Mouse (Mus musculus) E14TG2a.4 (cell line): ENCODE results near the gene Kif11.

Experiments
- H3K27me3 ChIP-seq: 2 replicates; pipeline ENCODE4 v1.6.1; 2014; ENCODE audit warnings: low read length, control low read depth; ENCODE audit not compliant: insufficient read depth
- H3K36me3 ChIP-seq: 2 replicates; pipeline ENCODE4 v1.6.1; 2014; ENCODE audit warnings: low read length, control low read depth; ENCODE audit not compliant: insufficient read depth
- H3K4me1 ChIP-seq: replicated peaks from 2 replicates; pipeline ENCODE4 v1.6.1; 2014; ENCODE audit warnings: low read depth, low read length, control low read depth
- H3K4me3 ChIP-seq: replicated peaks from 2 replicates; pipeline ENCODE4 v1.5.1; 2014; ENCODE audit warnings: mild to moderate bottlenecking, low read length
- H3K9me3 ChIP-seq: 2 replicates; pipeline ENCODE4 v1.6.1; 2014; ENCODE audit warnings: low read length, control low read depth
- CTCF ChIP-seq: conservative IDR thresholded peaks from 2 replicates; pipeline ENCODE4 v1.5.1; 2014; ENCODE audit warnings: low read length
- NANOG ChIP-seq: IDR thresholded peaks from 2 replicates; pipeline ENCODE4 v1.6.1; 2014; ENCODE audit warnings: borderline replicate concordance, low read length, mixed read lengths
- POU5F1 ChIP-seq: IDR thresholded peaks from 2 replicates; pipeline ENCODE4 v1.6.1; 2014; ENCODE audit warnings: low read length, borderline replicate concordance

Kif11 gene

DNA sequence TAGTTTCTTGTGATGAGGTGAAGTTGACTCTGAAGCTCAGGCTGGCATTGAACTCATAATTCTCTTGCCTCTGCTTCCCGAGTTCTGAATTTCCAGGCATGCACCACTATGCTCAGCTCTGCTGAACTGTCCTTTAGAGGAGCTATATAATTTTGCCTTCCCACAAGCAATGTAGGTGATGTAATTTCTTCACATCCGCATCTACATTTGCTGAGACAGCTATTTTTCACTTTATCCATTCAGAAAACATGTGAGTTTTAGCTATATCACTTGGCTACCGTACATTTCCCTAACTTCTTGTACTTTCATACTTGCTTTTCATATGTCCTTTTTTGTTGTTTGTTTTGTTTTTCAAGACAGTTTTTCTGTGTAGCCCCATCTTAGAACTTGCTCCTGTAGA is 20.1 kb downstream of the Kif11 start:
- peaks cover 61% of the 10 kb centered on the region for H3K4me1 ChIP-seq
- no peaks in the 10 kb centered on the region for H3K27me3 ChIP-seq
- TF ChIP-seq CTCF (no peak), NANOG (no peak), POU5F1 (no peak)
- no peaks in the 10 kb centered on the region for H3K9me3 ChIP-seq
- H3K36me3 ChIP-seq = peaks cover 91% of the 10 kb centered on the region
- no peak overlapping the region for H3K4me3 ChIP-seq

GRCm38 (mm10) chr19:37400936-37401335 is 24.7 kb downstream of the Kif11 start:
- TF ChIP-seq CTCF (peak; percentile 43), POU5F1 (no peak), NANOG (peak; percentile 92)
- Histone ChIP-seq H3K27me3 (no peaks in the 10 kb centered on the region), H3K36me3 (peaks cover 92% of the 10 kb centered on the region), H3K4me1 (peaks cover 68% of the 10 kb centered on the region), H3K9me3 (no peaks in the 10 kb centered on the region), H3K4me3 (peak overlapping the region; percentile 27; the same call in 1 of the 2 replicates)

DNA sequence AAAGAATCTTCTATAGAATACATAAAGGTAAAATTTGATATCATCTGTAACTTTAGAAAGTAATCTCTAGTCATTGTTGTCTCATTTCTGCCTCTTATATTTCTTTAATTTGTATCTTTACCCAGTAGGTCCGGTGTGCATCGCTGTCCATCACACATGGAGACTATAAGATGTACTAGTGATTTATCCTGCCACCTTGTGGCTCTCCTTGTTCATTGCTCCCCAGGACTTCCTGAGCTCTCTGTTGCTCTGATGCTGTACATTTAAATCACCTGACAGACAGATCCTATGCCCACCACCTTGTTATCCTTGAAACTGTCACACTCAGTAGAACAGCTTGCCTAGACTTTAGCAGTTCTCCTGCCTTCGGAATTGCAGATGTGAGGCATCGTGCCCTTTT is 42.1 kb downstream of the Kif11 start:
- peaks cover 90% of the 10 kb centered on the region for H3K36me3 ChIP-seq
- H3K27me3 ChIP-seq = no peaks in the 10 kb centered on the region
- peak; percentile 40 for TF ChIP-seq CTCF
- no peak for TF ChIP-seq POU5F1
- TF ChIP-seq NANOG = no peak
- peaks cover 31% of the 10 kb centered on the region for H3K4me1 ChIP-seq
- H3K9me3 ChIP-seq = no peaks in the 10 kb centered on the region
- H3K4me3 ChIP-seq = no peak overlapping the region

DNA sequence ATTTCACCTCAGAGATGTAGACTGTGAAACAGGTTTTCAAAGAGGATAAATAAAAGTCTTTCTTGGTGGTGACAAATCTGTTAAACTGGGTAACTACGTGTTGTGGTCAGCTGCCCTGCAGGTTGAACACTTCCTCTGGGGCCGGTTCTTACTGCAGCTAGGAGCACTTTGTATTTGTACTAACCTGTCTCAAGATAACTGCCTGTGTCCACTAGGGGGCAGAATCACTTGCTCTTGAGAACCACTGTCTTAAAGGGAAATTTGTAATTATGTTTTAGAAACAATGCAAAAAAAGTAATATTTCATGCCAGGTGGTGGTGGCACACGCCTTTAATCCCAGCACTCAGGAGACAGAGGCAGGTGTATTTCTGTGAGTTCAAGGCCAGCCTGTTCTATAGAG is 43.4 kb downstream of the Kif11 start:
- Histone ChIP-seq H3K4me1 (peaks cover 24% of the 10 kb centered on the region), H3K36me3 (peaks cover 81% of the 10 kb centered on the region), H3K4me3 (no peak overlapping the region), H3K9me3 (no peaks in the 10 kb centered on the region), H3K27me3 (no peaks in the 10 kb centered on the region)
- TF ChIP-seq POU5F1 = no peak
- TF ChIP-seq CTCF = peak; percentile 74
- no peak for TF ChIP-seq NANOG

GRCm38 (mm10) chr19:37428589-37428988 is 52.4 kb downstream of the Kif11 start:
- Histone ChIP-seq H3K4me1 (peaks cover 15% of the 10 kb centered on the region), H3K9me3 (no peaks in the 10 kb centered on the region), H3K36me3 (peaks cover under 1% of the 10 kb centered on the region; the same call in 1 of the 2 replicates), H3K27me3 (peaks cover 32% of the 10 kb centered on the region), H3K4me3 (no peak overlapping the region)
- TF ChIP-seq NANOG = no peak
- no peak for TF ChIP-seq CTCF
- TF ChIP-seq POU5F1 = no peak

DNA sequence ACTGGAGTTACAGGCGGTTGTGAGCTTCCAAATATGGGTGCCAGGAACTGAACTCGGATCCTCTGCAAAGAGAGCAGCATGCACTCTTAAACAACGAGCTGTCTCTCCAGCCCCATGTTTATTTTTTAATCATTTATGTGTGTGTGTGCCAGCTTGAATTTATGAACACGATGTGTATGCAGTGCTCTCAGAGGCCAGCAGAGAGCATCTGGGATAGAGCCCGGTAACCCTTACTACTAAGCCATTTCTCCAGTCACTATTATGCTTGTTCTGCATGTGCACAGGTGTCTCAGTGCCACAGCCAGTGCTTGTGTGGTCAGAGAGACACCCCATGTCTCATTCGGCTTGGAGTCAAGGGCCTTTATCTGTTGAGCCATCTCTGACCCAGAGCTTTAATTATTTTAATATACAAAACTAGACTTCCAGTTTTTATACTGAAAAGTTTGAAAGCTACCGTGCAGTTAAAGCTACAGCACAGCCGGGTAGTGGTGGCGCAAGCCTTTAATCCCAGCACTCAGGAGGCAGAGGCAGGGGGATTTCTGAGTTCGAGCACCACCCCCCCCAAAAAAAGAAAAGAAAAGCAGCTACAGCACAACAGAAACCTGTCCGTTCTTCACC is 55.0 kb downstream of the Kif11 start:
- peaks cover 26% of the 10 kb centered on the region for H3K4me1 ChIP-seq
- TF ChIP-seq NANOG (no peak), CTCF (no peak), POU5F1 (no peak)
- no peak overlapping the region for H3K4me3 ChIP-seq
- peaks cover 54% of the 10 kb centered on the region for H3K27me3 ChIP-seq
- H3K9me3 ChIP-seq = no peaks in the 10 kb centered on the region
- H3K36me3 ChIP-seq = no peaks in the 10 kb centered on the region

DNA sequence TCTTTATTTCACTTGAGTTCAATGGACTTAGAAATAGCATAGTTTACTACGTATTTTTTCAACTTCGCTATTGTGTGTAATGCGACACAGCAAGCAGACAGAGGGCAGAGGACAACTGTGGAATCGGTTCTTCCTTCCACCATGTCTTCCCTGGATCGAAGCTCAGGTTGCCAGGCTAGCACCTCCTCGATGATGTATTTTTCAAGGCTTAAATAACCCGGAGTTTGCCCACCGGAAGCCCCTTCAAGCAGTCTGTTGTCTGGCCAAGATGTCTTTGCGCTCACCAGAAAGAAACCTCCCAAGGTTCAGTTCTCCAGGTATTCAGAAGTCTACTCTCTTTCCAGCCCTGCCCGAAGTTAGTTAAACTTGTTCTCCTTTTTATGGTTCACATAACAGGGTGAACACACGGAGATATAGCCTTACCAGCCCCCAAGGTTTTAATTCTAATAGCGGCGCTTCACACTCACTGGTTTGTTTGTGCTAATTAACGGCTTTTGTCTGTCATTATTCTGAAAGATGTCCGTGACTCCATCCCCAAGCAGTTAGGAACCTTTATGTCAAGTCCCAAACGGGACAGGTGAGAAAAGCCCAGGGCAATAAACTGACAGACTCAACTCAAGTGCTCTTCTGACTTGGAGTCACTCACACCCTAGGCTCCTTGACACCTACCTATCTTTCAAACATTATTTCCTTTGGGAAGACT is 56.8 kb downstream of the Kif11 start:
- no peaks in the 10 kb centered on the region for H3K9me3 ChIP-seq
- no peak for TF ChIP-seq CTCF
- H3K4me3 ChIP-seq = peak overlapping the region; percentile 93

DNA sequence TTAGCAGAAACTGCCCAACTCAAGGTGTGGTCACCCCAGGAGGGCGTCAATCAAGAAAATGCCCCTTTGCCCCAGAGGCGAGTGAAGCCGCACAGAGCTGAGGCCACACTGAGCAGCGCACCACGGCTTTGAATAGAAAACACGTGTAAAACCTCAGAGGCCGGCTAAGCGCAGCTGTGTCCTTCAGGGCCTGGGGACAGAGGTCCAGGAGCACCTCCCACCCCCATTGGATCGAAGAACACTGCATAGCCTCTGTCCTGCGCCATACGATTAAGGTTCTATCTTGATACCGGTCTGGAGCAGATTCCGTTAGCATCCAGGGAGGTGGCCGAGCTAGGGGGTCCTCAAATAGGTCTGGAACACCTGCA is 57.7 kb downstream of the Kif11 start:
- Histone ChIP-seq H3K36me3 (peaks cover 11% of the 10 kb centered on the region; the same call in 1 of the 2 replicates), H3K27me3 (peaks cover 65% of the 10 kb centered on the region), H3K4me3 (peak overlapping the region; percentile 93), H3K9me3 (no peaks in the 10 kb centered on the region), H3K4me1 (peaks cover 44% of the 10 kb centered on the region)
- TF ChIP-seq POU5F1 = no peak
- TF ChIP-seq NANOG = no peak
- no peak for TF ChIP-seq CTCF

More for the DNA sequence above, 56.8 kb downstream of the Kif11 start:
- H3K36me3 ChIP-seq = peaks cover 7% of the 10 kb centered on the region; the same call in 1 of the 2 replicates
- H3K4me1 ChIP-seq = peaks cover 42% of the 10 kb centered on the region
- peaks cover 65% of the 10 kb centered on the region for H3K27me3 ChIP-seq
